Mouse (Mus musculus) thymus, adult 2 months (tissue): Measurements from ENCODE around the gene St14.
"Not testable (repeated sequence)": the region's sequence is repeated elsewhere in the genome, so short reads cannot be mapped to it uniquely, and the experiment has no call there.

ENCODE experiments used
- CTCF ChIP-seq: fragments of 200-500 bp; IDR thresholded peaks from 2 replicates; pipeline ENCODE4 v1.5.1; 2012; ENCODE audit warnings: mild to moderate bottlenecking, control low read depth, low read length, moderate library complexity, borderline replicate concordance; ENCODE audit not compliant: control insufficient read depth, poor library complexity, insufficient read depth; ENCODE audit errors: extremely low read depth
- POLR2A ChIP-seq: fragments of 200-500 bp; IDR thresholded peaks from 2 replicates; pipeline ENCODE4 v1.6.1; 2012; ENCODE audit warnings: mild to moderate bottlenecking, low read length, control low read depth, moderate library complexity; ENCODE audit not compliant: control insufficient read depth, poor library complexity, insufficient read depth; ENCODE audit errors: extremely low read depth

GRCm38 (mm10) chr9:31165505-31165904 lies 33.9 kb upstream of the St14 start:
- not testable (repeated sequence) for TF ChIP-seq CTCF, POLR2A
